Mouse (Mus musculus): Measurements from ENCODE around the gene Gm10642.
A peak's percentile ranks its signal among the peaks of the same experiment; 100 is the strongest.

DNA sequence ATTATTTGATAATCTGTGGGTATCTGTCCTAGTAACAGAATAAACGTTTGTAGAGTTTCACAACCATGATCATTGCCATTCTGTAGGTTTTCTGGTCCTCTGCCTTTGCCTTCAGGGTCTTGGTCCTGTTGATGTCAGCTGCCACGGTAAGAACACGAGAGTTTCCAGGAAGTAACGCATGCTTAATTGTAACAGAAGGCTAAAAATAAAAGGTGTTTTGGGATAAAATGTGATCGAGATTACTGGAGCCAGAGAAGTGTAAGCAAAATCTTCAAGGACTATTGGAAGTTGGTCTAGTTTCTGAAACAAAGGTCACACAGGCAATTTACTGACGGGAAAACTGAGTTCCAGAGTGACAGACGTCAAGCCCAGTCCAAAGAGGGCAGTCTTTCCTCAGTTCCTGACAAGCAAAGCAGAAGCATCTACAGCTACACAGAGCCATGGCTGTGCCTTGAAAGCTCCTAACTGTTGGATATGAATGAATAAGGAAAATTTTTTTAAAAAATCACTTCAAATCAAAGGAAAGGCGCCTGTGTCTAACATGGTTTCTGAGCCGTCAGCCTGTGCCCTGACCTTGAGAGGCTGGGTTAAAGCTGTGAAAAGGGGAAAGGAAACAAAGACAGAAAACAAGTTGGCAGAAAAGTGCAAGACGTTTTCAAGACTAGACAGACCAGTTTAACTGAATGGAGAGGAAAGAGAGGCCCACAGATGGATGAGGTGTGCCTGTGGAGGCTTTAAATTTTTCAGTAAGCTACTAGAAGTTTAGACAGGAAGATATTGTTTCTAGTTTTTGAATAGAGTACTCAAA lies 15.9 kb downstream of the Gm10642 start:
- TF ChIP-seq EP300 (IDR thresholded peaks at IDR 0.05; ENCODE audit: low read depth): no peak
- TF ChIP-seq CTCF (IDR thresholded peaks at IDR 0.05; ENCODE audit: low read depth): peak; percentile 57

Data from liver, embryonic 14.5 days (tissue).